Mouse (Mus musculus): ENCODE results near the gene Cables2. TPM values are rescaled to one million over a fixed set of nuclear protein-coding genes. Genes with fewer than 3 reads are reported as not detected.
A peak's percentile ranks its signal among the peaks of the same experiment; 100 is the strongest.

Gene Cables2
- polyA plus RNA-seq, 1 experiment from 2014 or later, result 2.8 TPM

DNA sequence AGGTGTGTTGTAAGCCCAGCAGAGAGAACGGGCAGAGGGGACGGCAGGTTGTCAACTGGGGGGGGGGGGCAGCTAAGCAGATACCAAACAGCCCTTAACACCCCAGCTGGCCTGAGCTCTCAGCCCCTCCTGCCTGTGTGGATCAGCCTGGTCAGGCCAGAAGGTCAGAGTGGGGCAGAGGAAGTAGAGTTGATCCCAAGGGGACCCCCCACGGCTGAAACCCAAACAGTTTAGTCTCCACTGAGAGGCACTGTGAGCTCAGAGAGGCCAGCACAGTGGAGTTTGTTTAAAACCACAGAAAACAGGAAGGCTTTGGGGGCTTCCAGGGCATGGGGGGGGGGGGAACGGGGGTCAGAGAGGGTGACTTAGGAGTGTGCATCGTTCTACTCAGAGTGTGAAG lies 56.4 kb downstream of the Cables2 start:
- Histone ChIP-seq H3K36me3 (ENCODE audit: control insufficient read depth, insufficient read depth, low read length) (no peaks in the 10 kb centered on the region), H3K27ac (ENCODE audit: low read length) (no peak overlapping the region), H3K9me3 (ENCODE audit: control insufficient read depth, low read length) (peaks cover 3% of the 10 kb centered on the region; the same call in 1 of the 2 replicates), H3K27me3 (replicated peaks; ENCODE audit: control insufficient read depth, insufficient read depth, low read length) (no peaks in the 10 kb centered on the region), H3K4me2 (ENCODE audit: low read depth, low read length) (no peak overlapping the region), H3K9ac (ENCODE audit: low read depth, low read length) (no peak overlapping the region), H3K4me1 (ENCODE audit: control insufficient read depth, insufficient read depth, low read length) (peaks cover 65% of the 10 kb centered on the region), H3K4me3 (ENCODE audit: low read length) (no peak overlapping the region)
- WGBS, result 37% methylated on average over 5 of the region's 5 CpGs
- ATAC-seq, result no peak

DNA sequence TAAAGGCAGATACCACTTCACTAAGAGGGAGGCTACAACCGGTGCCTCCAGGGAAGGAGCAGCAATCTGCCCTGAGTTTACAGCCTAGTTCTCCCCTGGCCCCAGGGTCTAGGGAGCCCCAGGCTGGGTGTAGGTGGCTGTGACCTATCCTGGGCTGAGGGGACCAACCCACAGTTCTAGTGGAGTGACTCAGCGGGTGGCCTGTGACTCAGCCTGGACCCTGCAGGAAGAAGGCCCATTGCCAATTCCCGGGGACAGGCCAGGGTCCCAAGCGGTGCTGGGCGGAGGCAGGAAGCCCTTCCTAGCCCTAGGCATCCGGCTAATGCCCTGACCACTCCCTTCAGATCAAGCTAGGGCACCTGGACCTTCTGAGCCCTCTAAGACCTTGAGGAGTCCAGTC lies 57.3 kb downstream of the Cables2 start:
- peaks cover 3% of the 10 kb centered on the region; the same call in 1 of the 2 replicates for H3K9me3 ChIP-seq (ENCODE audit: control insufficient read depth, low read length)
- no peak overlapping the region for H3K4me2 ChIP-seq (ENCODE audit: low read depth, low read length)
- peak; percentile 55 for ATAC-seq
- H3K27ac ChIP-seq (ENCODE audit: low read length), result peak overlapping the region; percentile 64
- no peak overlapping the region for H3K4me3 ChIP-seq (ENCODE audit: low read length)
- peak overlapping the region; percentile 61; the same call in 1 of the 2 replicates for H3K9ac ChIP-seq (ENCODE audit: low read depth, low read length)
- H3K27me3 ChIP-seq (replicated peaks; ENCODE audit: control insufficient read depth, insufficient read depth, low read length), result no peaks in the 10 kb centered on the region
- 52% methylated on average over 6 of the region's 6 CpGs for WGBS
- H3K36me3 ChIP-seq (ENCODE audit: control insufficient read depth, insufficient read depth, low read length), result no peaks in the 10 kb centered on the region
- peaks cover 57% of the 10 kb centered on the region for H3K4me1 ChIP-seq (ENCODE audit: control insufficient read depth, insufficient read depth, low read length)

DNA sequence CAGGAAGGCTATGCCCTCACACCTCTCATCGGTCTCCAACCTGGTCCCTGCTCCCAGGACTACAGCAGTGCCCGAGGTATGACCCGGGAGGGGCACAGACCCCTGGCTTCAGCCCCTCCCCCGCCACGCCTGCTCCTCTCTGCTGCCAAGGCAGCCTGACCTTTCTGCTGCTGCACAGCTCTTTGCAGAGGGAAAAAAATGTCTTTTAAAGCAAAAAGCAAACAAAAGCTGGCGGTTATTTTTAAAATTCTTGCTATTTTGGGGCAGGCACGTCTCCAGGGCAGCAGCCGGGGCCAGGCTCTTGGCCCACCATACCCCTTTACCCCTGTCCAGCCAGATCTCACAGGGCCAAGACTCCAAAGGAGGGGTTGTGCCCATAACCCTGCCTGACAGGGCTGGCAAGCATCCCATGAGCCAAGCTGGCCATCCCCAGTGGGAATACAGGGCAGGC lies 58.3 kb downstream of the Cables2 start:
- Histone ChIP-seq H3K27me3 (replicated peaks; ENCODE audit: control insufficient read depth, insufficient read depth, low read length) (no peaks in the 10 kb centered on the region), H3K4me1 (ENCODE audit: control insufficient read depth, insufficient read depth, low read length) (peaks cover 52% of the 10 kb centered on the region), H3K9ac (ENCODE audit: low read depth, low read length) (peak overlapping the region; percentile 61), H3K4me2 (ENCODE audit: low read depth, low read length) (0 out of 2 replicates have a peak overlapping the region, but pooled peaks have one; percentile 3), H3K27ac (ENCODE audit: low read length) (peak overlapping the region; percentile 64), H3K9me3 (ENCODE audit: control insufficient read depth, low read length) (peaks cover 3% of the 10 kb centered on the region; the same call in 1 of the 2 replicates), H3K4me3 (ENCODE audit: low read length) (no peak overlapping the region), H3K36me3 (ENCODE audit: control insufficient read depth, insufficient read depth, low read length) (no peaks in the 10 kb centered on the region)
- no peak for ATAC-seq
- WGBS, result 33% methylated on average over 8 of the region's 8 CpGs

DNA sequence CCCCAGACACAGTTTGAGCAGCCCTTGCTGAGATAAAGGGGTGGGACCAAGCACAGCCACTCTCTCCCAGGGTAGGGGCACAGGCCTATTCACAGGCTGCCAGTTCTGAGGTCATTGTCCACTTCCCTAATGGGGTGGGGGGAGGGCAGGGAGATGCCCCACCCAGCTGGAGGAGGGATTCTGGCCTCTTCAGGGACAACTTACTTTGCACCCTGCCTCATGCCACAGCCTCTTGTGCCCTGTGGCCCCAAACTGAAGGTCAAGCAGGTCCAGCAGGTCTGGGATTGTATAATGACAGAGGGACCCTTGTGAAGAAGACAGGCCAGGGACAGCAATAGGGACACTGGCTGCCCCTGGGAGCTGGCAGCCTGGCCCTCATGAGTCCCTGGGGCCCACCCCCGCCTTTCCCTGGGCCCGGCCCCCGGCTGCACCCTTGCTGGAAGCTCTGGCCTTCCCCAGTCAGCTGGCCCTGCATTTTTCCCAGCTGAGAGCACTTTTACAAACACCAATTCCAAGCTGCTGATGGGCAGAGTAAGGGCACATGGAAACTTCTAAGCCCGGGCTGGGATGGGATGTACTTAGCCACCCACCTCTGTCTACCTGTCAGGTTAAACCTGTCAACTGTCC lies 58.8 kb downstream of the Cables2 start:
- WGBS, result 41% methylated on average over 4 of the region's 4 CpGs
- Histone ChIP-seq H3K4me2 (ENCODE audit: low read depth, low read length) (0 out of 2 replicates have a peak overlapping the region, but pooled peaks have one; percentile 3), H3K27me3 (replicated peaks; ENCODE audit: control insufficient read depth, insufficient read depth, low read length) (no peaks in the 10 kb centered on the region), H3K9ac (ENCODE audit: low read depth, low read length) (peak overlapping the region; percentile 61), H3K36me3 (ENCODE audit: control insufficient read depth, insufficient read depth, low read length) (no peaks in the 10 kb centered on the region), H3K4me3 (ENCODE audit: low read length) (no peak overlapping the region), H3K27ac (ENCODE audit: low read length) (peak overlapping the region; percentile 64), H3K9me3 (ENCODE audit: control insufficient read depth, low read length) (peaks cover 3% of the 10 kb centered on the region; the same call in 1 of the 2 replicates), H3K4me1 (ENCODE audit: control insufficient read depth, insufficient read depth, low read length) (peaks cover 47% of the 10 kb centered on the region)
- ATAC-seq, result peak; percentile 66

DNA sequence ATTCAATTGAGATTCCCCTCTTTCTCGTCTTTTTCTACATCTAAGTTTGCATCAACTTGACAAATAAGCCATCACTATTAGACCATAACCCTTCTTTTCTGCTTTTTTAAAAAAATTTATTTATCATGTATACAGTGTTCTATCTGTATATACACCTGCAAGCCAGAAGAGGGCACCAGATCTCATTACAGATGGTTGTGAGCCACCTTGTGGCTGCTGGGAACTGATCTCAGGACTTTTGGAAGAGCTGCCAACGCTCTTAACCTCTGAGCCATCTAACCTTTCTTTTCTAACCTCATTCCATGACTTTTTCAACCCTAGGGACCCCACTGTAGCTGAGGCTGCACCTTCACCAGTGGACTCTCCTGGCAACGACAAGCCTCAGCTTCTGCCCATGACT lies 61.0 kb downstream of the Cables2 start:
- ATAC-seq, result no peak
- WGBS, result 89% methylated on average over 3 of the region's 3 CpGs
- peaks cover 26% of the 10 kb centered on the region for H3K4me1 ChIP-seq (ENCODE audit: control insufficient read depth, insufficient read depth, low read length)

DNA sequence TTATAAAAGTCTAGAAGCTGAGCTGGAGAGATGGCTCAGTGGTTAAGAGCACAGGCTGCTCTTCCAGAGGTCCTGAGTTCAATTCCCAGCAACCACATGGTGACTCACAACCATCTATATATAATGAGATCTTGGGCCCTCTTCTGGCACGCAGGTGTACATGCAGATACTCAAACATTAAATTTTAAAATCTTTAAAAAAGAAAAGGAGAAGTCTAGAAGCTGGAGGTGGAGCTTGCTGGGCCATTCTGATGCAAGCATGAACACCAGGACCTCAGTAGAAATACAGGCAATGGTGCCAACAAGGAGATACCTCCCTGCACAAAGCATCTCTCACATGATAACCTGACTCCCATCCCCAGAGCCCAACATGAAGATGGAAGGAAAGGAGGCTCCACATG lies 64.3 kb downstream of the Cables2 start:
- ATAC-seq, result no peak
- WGBS, result 82% methylated on average over 1 of the region's 1 CpGs
- Histone ChIP-seq H3K27me3 (replicated peaks; ENCODE audit: control insufficient read depth, insufficient read depth, low read length) (no peaks in the 10 kb centered on the region), H3K27ac (ENCODE audit: low read length) (no peak overlapping the region), H3K4me3 (ENCODE audit: low read length) (no peak overlapping the region), H3K4me1 (ENCODE audit: control insufficient read depth, insufficient read depth, low read length) (peaks cover 3% of the 10 kb centered on the region; the same call in 1 of the 2 replicates), H3K9ac (ENCODE audit: low read depth, low read length) (no peak overlapping the region), H3K9me3 (ENCODE audit: control insufficient read depth, low read length) (peaks cover 3% of the 10 kb centered on the region; the same call in 1 of the 2 replicates), H3K36me3 (ENCODE audit: control insufficient read depth, insufficient read depth, low read length) (no peaks in the 10 kb centered on the region), H3K4me2 (ENCODE audit: low read depth, low read length) (no peak overlapping the region)

More for the DNA sequence above, 61.0 kb downstream of the Cables2 start:
- H3K36me3 ChIP-seq (ENCODE audit: control insufficient read depth, insufficient read depth, low read length), result no peaks in the 10 kb centered on the region
- no peak overlapping the region for H3K4me2 ChIP-seq (ENCODE audit: low read depth, low read length)
- H3K9ac ChIP-seq (ENCODE audit: low read depth, low read length), result no peak overlapping the region
- H3K27me3 ChIP-seq (replicated peaks; ENCODE audit: control insufficient read depth, insufficient read depth, low read length), result no peaks in the 10 kb centered on the region
- H3K4me3 ChIP-seq (ENCODE audit: low read length), result no peak overlapping the region
- H3K9me3 ChIP-seq (ENCODE audit: control insufficient read depth, low read length), result peaks cover 3% of the 10 kb centered on the region; the same call in 1 of the 2 replicates
- no peak overlapping the region for H3K27ac ChIP-seq (ENCODE audit: low read length)

Small RNA genes lying within 50 kb of the gene (microRNA-seq; reads per million reads assigned to microRNA genes)
- not detected for gene Mir3091

Other genes with a start within 250 kb of the Cables2 start
- 2.4 and 2.5 TPM in 2 replicates for gene Lsm14b, start 248.5 kb downstream of the Cables2 start, polyA plus RNA-seq (2015; fragmentation: Nextera tagmentation; extraction: Ambion mirVana)
- 515 and 554 TPM in 2 replicates for gene Psma7, start 231.1 kb downstream of the Cables2 start, polyA plus RNA-seq (2015; fragmentation: Nextera tagmentation; extraction: Ambion mirVana)
- 3.4 and 3.7 TPM in 2 replicates for gene Ss18l1, start 231.0 kb downstream of the Cables2 start, polyA plus RNA-seq (2015; fragmentation: Nextera tagmentation; extraction: Ambion mirVana)
- 25.4 and 31.0 TPM in 2 replicates for gene Mtg2, start 202.9 kb downstream of the Cables2 start, polyA plus RNA-seq (2015; fragmentation: Nextera tagmentation; extraction: Ambion mirVana)
- gene Hrh3, start 169.0 kb downstream of the Cables2 start, polyA plus RNA-seq (2015; fragmentation: Nextera tagmentation; extraction: Ambion mirVana), result 0.07 and 0.09 TPM in 2 replicates
- 30.4 and 32.4 TPM in 2 replicates for gene Osbpl2, start 154.2 kb downstream of the Cables2 start, polyA plus RNA-seq (2015; fragmentation: Nextera tagmentation; extraction: Ambion mirVana)
- gene Adrm1, start 102.0 kb downstream of the Cables2 start, polyA plus RNA-seq (2015; fragmentation: Nextera tagmentation; extraction: Ambion mirVana), result 172 and 194 TPM in 2 replicates
- 26.7 and 29.7 TPM in 2 replicates for gene Lama5, start 47.6 kb downstream of the Cables2 start, polyA plus RNA-seq (2015; fragmentation: Nextera tagmentation; extraction: Ambion mirVana)
- 471 and 487 TPM in 2 replicates for gene Rps21, start 16.1 kb downstream of the Cables2 start, polyA plus RNA-seq (2015; fragmentation: Nextera tagmentation; extraction: Ambion mirVana)
- gene Rbbp8nl, start 16.4 kb upstream of the Cables2 start, polyA plus RNA-seq (2015; fragmentation: Nextera tagmentation; extraction: Ambion mirVana), result 2.5 TPM in 2 replicates
- gene Gata5, start 61.2 kb upstream of the Cables2 start, polyA plus RNA-seq (2015; fragmentation: Nextera tagmentation; extraction: Ambion mirVana), result 10.3 and 11.6 TPM in 2 replicates
- gene Slco4a1, start 182.7 kb upstream of the Cables2 start, polyA plus RNA-seq (2015; fragmentation: Nextera tagmentation; extraction: Ambion mirVana), result 2.2 TPM in 2 replicates
- 1.9 and 2.1 TPM in 2 replicates for gene Ntsr1, start 226.5 kb upstream of the Cables2 start, polyA plus RNA-seq (2015; fragmentation: Nextera tagmentation; extraction: Ambion mirVana)